Mouse (Mus musculus): ENCODE measurements at regions not wholly inside any gene's neighbourhood (a gene's known extent, or its start where the extent isn't known, plus 50 kb on each side); places are given as distances from the start of the nearest gene placed in this dataset.

- H3K9ac ChIP-seq (ENCODE audit: low read depth, low read length), result no peak overlapping the region
- no peak overlapping the region for H3K27ac ChIP-seq (replicated peaks; ENCODE audit: insufficient read depth, low read depth, low read length)
- H3K4me3 ChIP-seq (ENCODE audit: insufficient read depth, low read depth, low read length), result no peak overlapping the region
- TF ChIP-seq CTCF (IDR thresholded peaks at IDR 0.05; ENCODE audit: low read depth, low read length) (no peak), POLR2A (IDR thresholded peaks at IDR 0.05; ENCODE audit: extremely low read depth, insufficient read depth, low read length) (no peak)
- no peaks in the 10 kb centered on the region for H3K36me3 ChIP-seq (ENCODE audit: control insufficient read depth, insufficient read depth, low read length)
- 80% methylated on average over 7 of the region's 7 CpGs for WGBS
- no peaks in the 10 kb centered on the region for H3K4me1 ChIP-seq (ENCODE audit: control insufficient read depth, insufficient read depth, low read length)
- H3K79me2 ChIP-seq (ENCODE audit: control insufficient read depth, insufficient read depth, low read length), result no peaks in the 10 kb centered on the region
- DNase-seq (ENCODE audit: extremely low read depth, low read depth, low spot score), result no peak
- H3K27me3 ChIP-seq (ENCODE audit: control insufficient read depth, insufficient read depth, low read length), result no peaks in the 10 kb centered on the region
Observed at GRCm38 (mm10) chr4:105962542-105962941, 172.9 kb downstream of the Gm12728 start.

- Histone ChIP-seq H3K27ac (replicated peaks; ENCODE audit: insufficient read depth, low read depth, low read length) (no peak overlapping the region), H3K4me1 (ENCODE audit: control insufficient read depth, insufficient read depth, low read length) (no peaks in the 10 kb centered on the region), H3K4me3 (ENCODE audit: insufficient read depth, low read depth, low read length) (no peak overlapping the region), H3K9ac (ENCODE audit: low read depth, low read length) (no peak overlapping the region), H3K36me3 (ENCODE audit: control insufficient read depth, insufficient read depth, low read length) (no peaks in the 10 kb centered on the region), H3K27me3 (ENCODE audit: control insufficient read depth, insufficient read depth, low read length) (no peaks in the 10 kb centered on the region), H3K79me2 (ENCODE audit: control insufficient read depth, insufficient read depth, low read length) (no peaks in the 10 kb centered on the region)
- TF ChIP-seq POLR2A (IDR thresholded peaks at IDR 0.05; ENCODE audit: extremely low read depth, insufficient read depth, low read length) (no peak), CTCF (IDR thresholded peaks at IDR 0.05; ENCODE audit: low read depth, low read length) (no peak)
- WGBS, result 58% methylated on average over 4 of the region's 4 CpGs
- DNase-seq (ENCODE audit: extremely low read depth, low read depth, low spot score), result no peak
Observed at GRCm38 (mm10) chr4:105968324-105968723, 178.7 kb downstream of the Gm12728 start.

- no peak for DNase-seq (ENCODE audit: extremely low read depth, low read depth, low spot score)
- WGBS, result 73% methylated on average over 2 of the region's 2 CpGs
- TF ChIP-seq CTCF (IDR thresholded peaks at IDR 0.05; ENCODE audit: low read depth, low read length) (no peak), POLR2A (IDR thresholded peaks at IDR 0.05; ENCODE audit: extremely low read depth, insufficient read depth, low read length) (no peak)
Observed at GRCm38 (mm10) chr4:105969628-105970027, 180.0 kb downstream of the Gm12728 start.

GRCm38 (mm10) chr4:105970056-105970455 lies 180.4 kb downstream of the Gm12728 start:
- Histone ChIP-seq H3K4me3 (ENCODE audit: insufficient read depth, low read depth, low read length) (no peak overlapping the region), H3K27ac (replicated peaks; ENCODE audit: insufficient read depth, low read depth, low read length) (no peak overlapping the region), H3K36me3 (ENCODE audit: control insufficient read depth, insufficient read depth, low read length) (no peaks in the 10 kb centered on the region), H3K79me2 (ENCODE audit: control insufficient read depth, insufficient read depth, low read length) (no peaks in the 10 kb centered on the region), H3K4me1 (ENCODE audit: control insufficient read depth, insufficient read depth, low read length) (no peaks in the 10 kb centered on the region), H3K9ac (ENCODE audit: low read depth, low read length) (no peak overlapping the region), H3K27me3 (ENCODE audit: control insufficient read depth, insufficient read depth, low read length) (no peaks in the 10 kb centered on the region)
- no peak for TF ChIP-seq POLR2A (IDR thresholded peaks at IDR 0.05; ENCODE audit: extremely low read depth, insufficient read depth, low read length)
- no peak for TF ChIP-seq CTCF (IDR thresholded peaks at IDR 0.05; ENCODE audit: low read depth, low read length)
- 73% methylated on average over 3 of the region's 3 CpGs for WGBS
- DNase-seq (ENCODE audit: extremely low read depth, low read depth, low spot score), result peak; percentile 8

More at GRCm38 (mm10) chr4:105969628-105970027, 180.0 kb downstream of the Gm12728 start:
- Histone ChIP-seq H3K36me3 (ENCODE audit: control insufficient read depth, insufficient read depth, low read length) (no peaks in the 10 kb centered on the region), H3K27ac (replicated peaks; ENCODE audit: insufficient read depth, low read depth, low read length) (no peak overlapping the region), H3K4me1 (ENCODE audit: control insufficient read depth, insufficient read depth, low read length) (no peaks in the 10 kb centered on the region), H3K27me3 (ENCODE audit: control insufficient read depth, insufficient read depth, low read length) (no peaks in the 10 kb centered on the region), H3K4me3 (ENCODE audit: insufficient read depth, low read depth, low read length) (no peak overlapping the region), H3K9ac (ENCODE audit: low read depth, low read length) (no peak overlapping the region), H3K79me2 (ENCODE audit: control insufficient read depth, insufficient read depth, low read length) (no peaks in the 10 kb centered on the region)

GRCm38 (mm10) chr4:105972736-105973135 lies 183.1 kb downstream of the Gm12728 start:
- Histone ChIP-seq H3K9ac (ENCODE audit: low read depth, low read length) (no peak overlapping the region), H3K79me2 (ENCODE audit: control insufficient read depth, insufficient read depth, low read length) (no peaks in the 10 kb centered on the region), H3K27me3 (ENCODE audit: control insufficient read depth, insufficient read depth, low read length) (no peaks in the 10 kb centered on the region), H3K4me1 (ENCODE audit: control insufficient read depth, insufficient read depth, low read length) (no peaks in the 10 kb centered on the region), H3K36me3 (ENCODE audit: control insufficient read depth, insufficient read depth, low read length) (no peaks in the 10 kb centered on the region), H3K4me3 (ENCODE audit: insufficient read depth, low read depth, low read length) (no peak overlapping the region), H3K27ac (replicated peaks; ENCODE audit: insufficient read depth, low read depth, low read length) (no peak overlapping the region)
- TF ChIP-seq POLR2A (IDR thresholded peaks at IDR 0.05; ENCODE audit: extremely low read depth, insufficient read depth, low read length), result no peak
- no peak for TF ChIP-seq CTCF (IDR thresholded peaks at IDR 0.05; ENCODE audit: low read depth, low read length)
- DNase-seq (ENCODE audit: extremely low read depth, low read depth, low spot score), result no peak
- 89% methylated on average over 3 of the region's 3 CpGs for WGBS

- 16% methylated on average over 6 of the region's 6 CpGs for WGBS
- H3K27ac ChIP-seq (replicated peaks; ENCODE audit: insufficient read depth, low read depth, low read length), result no peak overlapping the region
- no peaks in the 10 kb centered on the region for H3K36me3 ChIP-seq (ENCODE audit: control insufficient read depth, insufficient read depth, low read length)
- no peak overlapping the region for H3K4me3 ChIP-seq (ENCODE audit: insufficient read depth, low read depth, low read length)
- H3K9ac ChIP-seq (ENCODE audit: low read depth, low read length), result no peak overlapping the region
- H3K79me2 ChIP-seq (ENCODE audit: control insufficient read depth, insufficient read depth, low read length), result no peaks in the 10 kb centered on the region
- no peaks in the 10 kb centered on the region for H3K27me3 ChIP-seq (ENCODE audit: control insufficient read depth, insufficient read depth, low read length)
- TF ChIP-seq POLR2A (IDR thresholded peaks at IDR 0.05; ENCODE audit: extremely low read depth, insufficient read depth, low read length), result no peak
- no peak for TF ChIP-seq CTCF (IDR thresholded peaks at IDR 0.05; ENCODE audit: low read depth, low read length)
- DNase-seq (ENCODE audit: extremely low read depth, low read depth, low spot score), result peak; percentile 74
- no peaks in the 10 kb centered on the region for H3K4me1 ChIP-seq (ENCODE audit: control insufficient read depth, insufficient read depth, low read length)
Observed at GRCm38 (mm10) chr4:105973769-105974397, 184.2 kb downstream of the Gm12728 start.
